Mouse (Mus musculus) small intestine, adult 2 months (tissue): ENCODE results near the gene Proser3. TPM values are rescaled to one million over a fixed set of nuclear protein-coding genes. Genes with fewer than 3 reads are reported as not detected.

ENCODE experiments used
- H3K27ac ChIP-seq: fragments of 200-500 bp; 2 replicates; pipeline ENCODE4 v1.5.1; 2012; ENCODE audit warnings: low read depth, low read length, control low read depth, inconsistent platforms; ENCODE audit not compliant: insufficient read depth
- H3K27me3 ChIP-seq: fragments of 200-500 bp; 2 replicates; pipeline ENCODE4 v1.6.1; 2012; ENCODE audit warnings: mild to moderate bottlenecking, moderate library complexity, low read length, inconsistent platforms; ENCODE audit not compliant: control insufficient read depth, insufficient read depth
- H3K36me3 ChIP-seq: fragments of 200-500 bp; 2 replicates; pipeline ENCODE4 v1.6.1; 2012; ENCODE audit warnings: mild to moderate bottlenecking, low read length, control low read depth, inconsistent platforms; ENCODE audit not compliant: control insufficient read depth, insufficient read depth
- H3K4me1 ChIP-seq: fragments of 200-500 bp; 2 replicates; pipeline ENCODE4 v1.6.1; 2012; ENCODE audit warnings: low read length, inconsistent platforms, mixed read lengths; ENCODE audit not compliant: control insufficient read depth, insufficient read depth, insufficient read length
- H3K4me3 ChIP-seq: fragments of 200-500 bp; 2 replicates; pipeline ENCODE4 v1.5.1; 2012; ENCODE audit warnings: low read depth, mild to moderate bottlenecking, control low read depth, inconsistent platforms, low read length, moderate library complexity
- CTCF ChIP-seq: fragments of 200-500 bp; IDR thresholded peaks from 2 replicates; pipeline ENCODE4 v1.5.1; 2012; ENCODE audit warnings: low read depth, mild to moderate bottlenecking, control low read depth, inconsistent platforms, low read length, moderate library complexity, mixed read lengths; ENCODE audit not compliant: insufficient replicate concordance, insufficient read length; ENCODE audit errors: extremely low read depth
- POLR2A ChIP-seq: fragments of 200-500 bp; IDR thresholded peaks from 2 replicates; pipeline ENCODE4 v1.6.1; 2012; ENCODE audit warnings: low read depth, mild to moderate bottlenecking, control low read depth, inconsistent platforms, low read length, moderate library complexity
- WGBS: fragments of 180-500 bp; shearing (Covaris S2); methylation state at CpG from one replicate; pipeline ENCODE4 v1.1.7; 2018; 5-methylcytosine and 5-hydroxymethylcytosine counted together
- polyA plus RNA-seq: library from polyadenylated mRNA; depleted of rRNA; stranded (reverse); fragments of >200 nt; gene quantifications from 2 replicates; pipeline ENCODE4 v1.2.3, GENCODE M21; 2012; rRNA removed

Gene Proser3
- polyA plus RNA-seq, 1 experiment: 5.4 TPM

- TF ChIP-seq POLR2A (no peak), CTCF (0 out of 2 replicates have a peak, but pooled peaks have one; percentile 3)
These were observed 58.6 kb downstream of the Proser3 start, which contains the start of gene Prodh2 for GRCm38 (mm10) chr7:30493401-30493931. Gene Prodh2 (plus strand): TSS chr7:30493622.

GRCm38 (mm10) chr7:30492765-30493164, 59.3 kb downstream of the Proser3 start:
- WGBS: 5% methylated on average over 4 of the region's 4 CpGs

More at GRCm38 (mm10) chr7:30493401-30493931, 58.6 kb downstream of the Proser3 start, which contains the start of gene Prodh2:
- Histone ChIP-seq H3K4me3 (no peak within 1 kb of the TSS), H3K4me1 (peaks cover 4% of the 10 kb centered on the region), H3K27me3 (no peaks in the 10 kb centered on the region), H3K27ac (no peak within 1 kb of the TSS), H3K36me3 (no peaks in the 10 kb centered on the region)
- 28% methylated on average over 11 of the region's 11 CpGs for WGBS

GRCm38 (mm10) chr7:30490957-30491307, 61.2 kb downstream of the Proser3 start:
- H3K36me3 ChIP-seq: no peaks in the 10 kb centered on the region
- no peak overlapping the region for H3K4me3 ChIP-seq
- no peak overlapping the region for H3K27ac ChIP-seq
- peaks cover 4% of the 10 kb centered on the region for H3K4me1 ChIP-seq
- H3K27me3 ChIP-seq: no peaks in the 10 kb centered on the region
- TF ChIP-seq CTCF: no peak
- WGBS: 22% methylated on average over 6 of the region's 6 CpGs

More at GRCm38 (mm10) chr7:30492765-30493164, 59.3 kb downstream of the Proser3 start:
- no peak overlapping the region for H3K4me3 ChIP-seq
- no peaks in the 10 kb centered on the region for H3K36me3 ChIP-seq
- peak; percentile 70; the same call in 1 of the 2 replicates for TF ChIP-seq CTCF
- TF ChIP-seq POLR2A: no peak
- peaks cover 4% of the 10 kb centered on the region for H3K4me1 ChIP-seq
- no peaks in the 10 kb centered on the region for H3K27me3 ChIP-seq
- no peak overlapping the region for H3K27ac ChIP-seq

GRCm38 (mm10) chr7:30490251-30490956, 61.7 kb downstream of the Proser3 start:
- WGBS: 32% methylated on average over 16 of the region's 16 CpGs
- peak; percentile 57; the same call in 1 of the 2 replicates for TF ChIP-seq CTCF
- TF ChIP-seq POLR2A: no peak
- H3K36me3 ChIP-seq: no peaks in the 10 kb centered on the region
- H3K27ac ChIP-seq: no peak overlapping the region
- H3K27me3 ChIP-seq: no peaks in the 10 kb centered on the region
- H3K4me3 ChIP-seq: no peak overlapping the region
- peaks cover 4% of the 10 kb centered on the region for H3K4me1 ChIP-seq

Other genes starting within 250 kb of the Proser3 start
- gene Alkbh6, start 243.6 kb downstream of the Proser3 start, polyA plus RNA-seq: 86.9 and 141 TPM in 2 replicates
- gene Syne4, start 237.5 kb downstream of the Proser3 start, polyA plus RNA-seq: 13.5 and 30.5 TPM in 2 replicates
- 0.36 and 0.63 TPM in 2 replicates for gene E130208F15Rik, start 230.6 kb downstream of the Proser3 start, polyA plus RNA-seq
- 15.2 and 23.4 TPM in 2 replicates for gene Sdhaf1, start 228.4 kb downstream of the Proser3 start, polyA plus RNA-seq
- 12.7 and 28.1 TPM in 2 replicates for gene Lrfn3, start 189.5 kb downstream of the Proser3 start, polyA plus RNA-seq
- 101 and 135 TPM in 2 replicates for gene Tyrobp, start 138.5 kb downstream of the Proser3 start, polyA plus RNA-seq
- gene Hcst, start 132.4 kb downstream of the Proser3 start, polyA plus RNA-seq: 33.7 and 56.1 TPM in 2 replicates
- 5.0 and 9.2 TPM in 2 replicates for gene Nfkbid, start 130.6 kb downstream of the Proser3 start, polyA plus RNA-seq
- gene Aplp1, start 106.8 kb downstream of the Proser3 start, polyA plus RNA-seq: 32.1 and 193 TPM in 2 replicates
- 0.18 and 0.27 TPM in 2 replicates for gene Kirrel2, start 94.6 kb downstream of the Proser3 start, polyA plus RNA-seq
- 0.14 and 7.6 TPM in 2 replicates for gene Nphs1, start 94.0 kb downstream of the Proser3 start, polyA plus RNA-seq
- gene Prodh2, start 58.7 kb downstream of the Proser3 start, polyA plus RNA-seq: 0.67 and 19.4 TPM in 2 replicates
- gene Arhgap33, start 17.2 kb downstream of the Proser3 start, polyA plus RNA-seq: 8.7 and 12.0 TPM in 2 replicates
- 47.7 and 52.8 TPM in 2 replicates for gene Hspb6, start 121 bp downstream of the Proser3 start, polyA plus RNA-seq
- gene Lin37, start 7.5 kb upstream of the Proser3 start, polyA plus RNA-seq: 23.7 and 37.9 TPM in 2 replicates
- gene U2af1l4, start 11.0 kb upstream of the Proser3 start, polyA plus RNA-seq: 26.6 and 46.5 TPM in 2 replicates
- 1.2 and 1.6 TPM in 2 replicates for gene Gm49396, start 11.0 kb upstream of the Proser3 start, polyA plus RNA-seq
- 69.3 and 131 TPM in 2 replicates for gene Psenen, start 11.3 kb upstream of the Proser3 start, polyA plus RNA-seq
- gene Igflr1, start 13.1 kb upstream of the Proser3 start, polyA plus RNA-seq: 7.3 and 11.4 TPM in 2 replicates
- 21.4 and 38.1 TPM in 2 replicates for gene Kmt2b, start 36.4 kb upstream of the Proser3 start, polyA plus RNA-seq
- gene Zbtb32, start 46.6 kb upstream of the Proser3 start, polyA plus RNA-seq: 0.52 and 1.6 TPM in 2 replicates
- gene Upk1a, start 60.5 kb upstream of the Proser3 start, polyA plus RNA-seq: 7.6 and 8.2 TPM in 2 replicates
- 459 and 585 TPM in 2 replicates for gene Cox6b1, start 73.9 kb upstream of the Proser3 start, polyA plus RNA-seq
- gene Etv2, start 83.6 kb upstream of the Proser3 start, polyA plus RNA-seq: 0.11 TPM in 1 of 2 replicates, not detected in the other
- 51.5 and 94.9 TPM in 2 replicates for gene Rbm42, start 98.0 kb upstream of the Proser3 start, polyA plus RNA-seq
- 6.0 and 6.4 TPM in 2 replicates for gene Haus5, start 112.7 kb upstream of the Proser3 start, polyA plus RNA-seq
- gene Pmis2, start 119.3 kb upstream of the Proser3 start, polyA plus RNA-seq: not detected in 2 replicates
- gene 2200002J24Rik, start 146.6 kb upstream of the Proser3 start, polyA plus RNA-seq: 1.1 and 6.1 TPM in 2 replicates
- 0.37 and 1.2 TPM in 2 replicates for gene Atp4a, start 159.9 kb upstream of the Proser3 start, polyA plus RNA-seq
- 181 and 200 TPM in 2 replicates for gene Tmem147, start 177.2 kb upstream of the Proser3 start, polyA plus RNA-seq
- gene Gapdhs, start 191.4 kb upstream of the Proser3 start, polyA plus RNA-seq: not detected in 2 replicates
- gene Sbsn, start 199.2 kb upstream of the Proser3 start, polyA plus RNA-seq: 0.23 and 0.27 TPM in 2 replicates
- gene Dmkn, start 211.5 kb upstream of the Proser3 start, polyA plus RNA-seq: 1.2 and 2.7 TPM in 2 replicates
- gene Krtdap, start 235.6 kb upstream of the Proser3 start, polyA plus RNA-seq: not detected in 2 replicates